Mouse (Mus musculus) testis, adult 2 months (tissue): ENCODE results near the gene Fcgr3. TPM values are rescaled to one million over a fixed set of nuclear protein-coding genes. Genes with fewer than 3 reads are reported as not detected.
"Not testable (repeated sequence)": the region's sequence is repeated elsewhere in the genome, so short reads cannot be mapped to it uniquely, and the experiment has no call there.

Experiments used
- H3K27ac ChIP-seq: fragments of 200-500 bp; 2 replicates; pipeline ENCODE4 v1.5.1; 2012; ENCODE audit warnings: low read depth, low read length; ENCODE audit not compliant: control insufficient read depth, insufficient read depth
- H3K27me3 ChIP-seq: fragments of 200-500 bp; 2 replicates; pipeline ENCODE4 v1.6.1; 2012; ENCODE audit warnings: mild to moderate bottlenecking, low read length, moderate library complexity; ENCODE audit not compliant: control insufficient read depth, insufficient read depth
- H3K36me3 ChIP-seq: fragments of 200-500 bp; 2 replicates; pipeline ENCODE4 v1.6.1; 2012; ENCODE audit warnings: mild to moderate bottlenecking, low read length; ENCODE audit not compliant: control insufficient read depth, insufficient read depth
- H3K4me1 ChIP-seq: fragments of 200-500 bp; 2 replicates; pipeline ENCODE4 v1.6.1; 2012; ENCODE audit warnings: low read length; ENCODE audit not compliant: control insufficient read depth, insufficient read depth
- H3K4me3 ChIP-seq: fragments of 200-500 bp; 2 replicates; pipeline ENCODE4 v1.5.1; 2012; ENCODE audit warnings: low read depth, mild to moderate bottlenecking, low read length, moderate library complexity, mixed read lengths; ENCODE audit not compliant: control insufficient read depth
- CTCF ChIP-seq: fragments of 200-500 bp; IDR thresholded peaks from 2 replicates; pipeline ENCODE4 v1.5.1; 2012; ENCODE audit warnings: low read depth, mild to moderate bottlenecking, inconsistent platforms, low read length, moderate library complexity; ENCODE audit not compliant: control insufficient read depth, insufficient read depth, insufficient replicate concordance
- POLR2A ChIP-seq: fragments of 200-500 bp; IDR thresholded peaks from 2 replicates; pipeline ENCODE4 v1.6.1; 2012; ENCODE audit warnings: low read depth, mild to moderate bottlenecking, inconsistent platforms, low read length, moderate library complexity; ENCODE audit not compliant: control insufficient read depth
- polyA plus RNA-seq: library from polyadenylated mRNA; depleted of rRNA; stranded (reverse); fragments of >200 nt; gene quantifications from 2 replicates; pipeline ENCODE4 v1.2.3, GENCODE M21; 2012

The Fcgr3 gene
- polyA plus RNA-seq, 1 experiment, result 30.9 TPM

GRCm38 (mm10) chr1:171063569-171064490, 905 bp downstream of the Fcgr3 start:
- H3K4me1 ChIP-seq, H3K36me3 ChIP-seq, H3K27me3 ChIP-seq: not testable (repeated sequence)
- Histone ChIP-seq H3K4me3 (peak overlapping the region; percentile 42), H3K27ac (peak overlapping the region; percentile 57; the same call in 1 of the 2 replicates)

GRCm38 (mm10) chr1:171061566-171061965, 3.2 kb downstream of the Fcgr3 start:
- TF ChIP-seq CTCF (no peak), POLR2A (no peak)
- Histone ChIP-seq H3K27ac (no peak overlapping the region), H3K4me1 (peaks cover 7% of the 10 kb centered on the region), H3K4me3 (no peak overlapping the region), H3K36me3 (no peaks in the 10 kb centered on the region), H3K27me3 (no peaks in the 10 kb centered on the region)

GRCm38 (mm10) chr1:171060392-171060791, 4.3 kb downstream of the Fcgr3 start:
- Histone ChIP-seq H3K4me1 (peaks cover 7% of the 10 kb centered on the region), H3K4me3 (no peak overlapping the region), H3K36me3 (no peaks in the 10 kb centered on the region), H3K27me3 (no peaks in the 10 kb centered on the region), H3K27ac (no peak overlapping the region)
- TF ChIP-seq CTCF (no peak), POLR2A (no peak)

GRCm38 (mm10) chr1:171059203-171059602, 5.5 kb downstream of the Fcgr3 start:
- Histone ChIP-seq H3K27ac (no peak overlapping the region), H3K27me3 (no peaks in the 10 kb centered on the region), H3K4me1 (peaks cover 4% of the 10 kb centered on the region), H3K36me3 (no peaks in the 10 kb centered on the region), H3K4me3 (no peak overlapping the region)
- TF ChIP-seq CTCF (no peak), POLR2A (no peak)

- Histone ChIP-seq H3K36me3 (no peaks in the 10 kb centered on the region), H3K27me3 (no peaks in the 10 kb centered on the region), H3K4me1 (peaks cover 2% of the 10 kb centered on the region; the same call in 1 of the 2 replicates), H3K4me3 (no peak overlapping the region), H3K27ac (no peak overlapping the region)
- TF ChIP-seq POLR2A (no peak), CTCF (no peak)
These were observed 7.5 kb downstream of the Fcgr3 start for GRCm38 (mm10) chr1:171057253-171057652.

GRCm38 (mm10) chr1:171053305-171053704, 11.4 kb downstream of the Fcgr3 start:
- Histone ChIP-seq H3K4me1 (peaks cover 9% of the 10 kb centered on the region), H3K4me3 (no peak overlapping the region), H3K27ac (no peak overlapping the region), H3K36me3 (no peaks in the 10 kb centered on the region), H3K27me3 (no peaks in the 10 kb centered on the region)
- TF ChIP-seq CTCF (no peak), POLR2A (no peak)

- H3K27ac ChIP-seq, result no peak overlapping the region
- H3K36me3 ChIP-seq, result no peaks in the 10 kb centered on the region
- H3K27me3 ChIP-seq, result no peaks in the 10 kb centered on the region
- H3K4me1 ChIP-seq, result peaks cover 6% of the 10 kb centered on the region
- TF ChIP-seq CTCF (no peak), POLR2A (no peak)
- no peak overlapping the region for H3K4me3 ChIP-seq
These were observed 14.0 kb downstream of the Fcgr3 start for GRCm38 (mm10) chr1:171050774-171051173.
